Mouse (Mus musculus) T-cell, adult 2 months (primary cell): ENCODE results near the gene Tomm20l.

Source experiments
- DNase-seq: peaks from one replicate; pipeline ENCODE4 v3.0.0; 2022; ENCODE audit warnings: low spot score

Tomm20l gene

DNA sequence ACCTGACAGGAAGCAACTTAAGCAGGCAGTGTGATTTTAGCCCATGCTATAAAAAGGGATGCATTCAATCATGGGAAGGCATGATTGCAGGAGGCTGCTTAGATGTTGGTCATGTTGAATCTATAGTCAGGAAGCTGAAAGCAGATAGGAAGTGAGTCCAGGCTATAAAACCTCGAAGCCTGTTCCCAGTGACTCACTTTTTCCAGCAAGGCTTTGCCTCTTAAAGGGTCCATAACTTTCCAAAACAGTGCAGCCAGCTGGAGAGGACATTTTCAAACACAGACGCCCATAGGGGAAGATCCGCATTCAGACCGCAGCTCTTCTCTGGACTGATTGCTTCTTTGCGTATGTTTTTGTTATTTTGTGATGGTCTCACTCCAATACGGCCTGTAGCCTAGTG lies 43.8 kb downstream of the Tomm20l start:
- DNase-seq: no peak

GRCm38 (mm10) chr12:71157974-71158373 lies 46.7 kb downstream of the Tomm20l start:
- DNase-seq: no peak

DNA sequence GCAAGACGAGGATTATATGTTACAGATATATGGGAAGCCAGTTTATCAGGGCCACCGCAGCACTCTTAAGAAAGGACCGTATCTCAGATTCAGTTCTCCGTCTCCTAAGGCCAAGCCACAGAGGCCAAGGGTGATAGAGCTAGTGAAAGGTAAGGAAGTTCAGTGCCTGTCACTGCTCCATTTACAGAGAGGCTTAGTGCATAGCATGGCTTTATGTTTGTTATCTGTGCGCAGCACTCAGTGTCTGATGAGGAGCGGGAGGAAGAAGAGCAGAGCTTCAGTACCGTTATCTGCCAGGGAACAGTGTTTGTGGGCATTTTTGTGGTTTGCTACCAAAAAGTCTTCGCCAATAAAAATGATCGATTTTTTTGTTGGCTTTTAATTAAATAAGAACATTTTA lies 53.2 kb downstream of the Tomm20l start:
- DNase-seq: no peak

GRCm38 (mm10) chr12:71169911-71170310 lies 58.7 kb downstream of the Tomm20l start:
- no peak for DNase-seq
